Mouse (Mus musculus): ENCODE data around the gene Arrdc5.

DNA sequence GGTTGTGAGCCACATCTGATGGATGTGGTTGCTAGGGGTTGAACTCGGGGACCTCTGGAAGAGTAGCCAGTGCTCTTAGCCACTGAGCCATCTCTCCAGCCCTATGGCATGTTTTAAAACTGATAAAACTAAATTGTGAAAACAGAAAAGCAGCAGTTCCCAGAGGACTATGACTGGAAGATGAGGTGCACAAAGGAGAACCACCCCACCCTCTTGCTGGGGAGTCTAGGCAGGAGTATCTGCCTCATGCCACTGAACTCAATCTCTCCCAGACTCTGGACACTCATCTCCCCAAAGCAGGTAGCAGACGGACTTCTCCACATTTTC lies 22.6 kb downstream of the Arrdc5 start:
- TF ChIP-seq CTCF (IDR thresholded peaks at IDR 0.05) (no peak), EP300 (IDR thresholded peaks at IDR 0.05) (no peak)

All from lung, postnatal 0 days (tissue).